Mouse (Mus musculus) midbrain, postnatal 0 days (tissue): Measurements from ENCODE around the gene Gm20388. TPM values are rescaled to one million over a fixed set of nuclear protein-coding genes. Genes with fewer than 3 reads are reported as not detected.

ENCODE experiments used
- ATAC-seq: fragments of 200-750 bp; cut with Nextera tagmentation; 2 replicates; pipeline ENCODE4 v1.8.0; 2017; ENCODE audit warnings: moderate number of reproducible peaks, mild to moderate bottlenecking, moderate TSS enrichment, moderate library complexity; ENCODE audit not compliant: low FRiP score
- DNase-seq: peaks from one replicate; pipeline ENCODE4 v3.0.0-alpha.2; 2015; ENCODE audit warnings: low spot score
- H3K27ac ChIP-seq: fragments of 300-500 bp; sonication (generic); 2 replicates; pipeline ENCODE4 v1.5.1; 2014; ENCODE audit warnings: low read depth, mild to moderate bottlenecking, low read length, mixed read lengths
- H3K27me3 ChIP-seq: fragments of 300-500 bp; sonication (generic); 2 replicates; pipeline ENCODE4 v1.6.1; 2014; ENCODE audit warnings: low read length, control low read depth, mixed read lengths; ENCODE audit not compliant: insufficient read depth
- H3K36me3 ChIP-seq: fragments of 300-500 bp; sonication (generic); 2 replicates; pipeline ENCODE4 v1.6.1; 2014; ENCODE audit warnings: low read length, control low read depth, mixed read lengths; ENCODE audit not compliant: insufficient read depth
- H3K4me1 ChIP-seq: fragments of 300-500 bp; sonication (generic); 2 replicates; pipeline ENCODE4 v1.6.1; 2014; ENCODE audit warnings: mild to moderate bottlenecking, control low read depth, antibody characterized with exemption, low read length, mixed read lengths; ENCODE audit not compliant: insufficient read depth
- H3K4me2 ChIP-seq: fragments of 300-500 bp; sonication (generic); 2 replicates; pipeline ENCODE4 v1.6.1; 2014; ENCODE audit warnings: low read depth, mild to moderate bottlenecking, low read length, mixed read lengths; ENCODE audit not compliant: poor library complexity, severe bottlenecking
- H3K4me3 ChIP-seq: fragments of 300-500 bp; sonication (generic); 2 replicates; pipeline ENCODE4 v1.5.1; 2014; ENCODE audit warnings: low read depth, mild to moderate bottlenecking, low read length, moderate library complexity
- H3K9ac ChIP-seq: fragments of 300-500 bp; sonication (generic); replicated peaks from 2 replicates; pipeline ENCODE4 v1.6.1; 2014; ENCODE audit warnings: mild to moderate bottlenecking, low read length, moderate library complexity, mixed read lengths; ENCODE audit not compliant: poor library complexity, severe bottlenecking
- H3K9me3 ChIP-seq: fragments of 300-500 bp; sonication (generic); 2 replicates; pipeline ENCODE4 v1.6.1; 2016; ENCODE audit warnings: low read length, control low read depth
- CTCF ChIP-seq: IDR thresholded peaks from 2 replicates; pipeline ENCODE4 v1.5.1; 2016; ENCODE audit warnings: antibody characterized with exemption, mild to moderate bottlenecking
- WGBS: fragments of 180-500 bp; shearing (Covaris S2); extraction: QIAGEN DNeasy Blood & Tissue Kit; methylation state at CpG from one replicate; pipeline ENCODE4 v1.1.7; 2014; 5-methylcytosine and 5-hydroxymethylcytosine counted together
- polyA plus RNA-seq: library from polyadenylated mRNA; unstranded; fragments of >200 nt; fragmentation: Nextera tagmentation; extraction: Ambion mirVana; gene quantifications from 2 replicates; pipeline ENCODE4 v1.2.1, GENCODE M21; 2015
- total RNA-seq: library from RNA; depleted of rRNA; stranded (reverse); fragments of >200 nt; gene quantifications from 2 replicates; pipeline ENCODE4 v1.2.3, GENCODE M21; 2014

Gm20388 gene
- total and polyA plus RNA-seq, 2 experiments from 2014 or later, result 74.2 TPM; not detected in 1

GRCm38 (mm10) chr8:122604640-122605039 lies 2694.0 kb downstream of the Gm20388 start:
- DNase-seq, result no peak
- 83% methylated on average over 1 of the region's 1 CpGs for WGBS
- H3K9ac ChIP-seq, result no peak overlapping the region

DNA sequence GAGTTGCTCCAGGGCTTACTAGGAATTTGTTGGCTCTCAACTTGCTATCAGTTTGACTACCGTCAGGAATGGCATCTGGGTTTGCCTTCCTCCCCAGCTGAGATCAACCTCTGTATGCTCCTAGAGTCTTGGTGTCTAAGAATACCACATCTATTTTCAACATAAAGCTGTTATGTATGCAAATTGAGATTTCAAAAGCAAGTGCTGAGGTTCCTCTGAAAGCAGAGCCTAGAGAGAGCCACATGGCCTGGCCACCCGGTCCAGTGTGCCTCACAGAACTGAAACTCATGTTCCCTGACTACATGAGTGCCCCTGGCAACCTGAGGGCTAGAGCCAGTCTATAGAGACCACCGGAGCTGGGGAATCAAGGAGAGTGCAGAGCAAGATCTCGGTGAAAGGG lies 2694.7 kb downstream of the Gm20388 start:
- H3K9ac ChIP-seq, result no peak overlapping the region
- 0 out of 2 replicates have a peak, but pooled peaks cover 13% of the 10 kb centered on the region for H3K36me3 ChIP-seq
- no peak overlapping the region for H3K27ac ChIP-seq
- no peak for ATAC-seq
- no peak overlapping the region for H3K4me3 ChIP-seq
- H3K9me3 ChIP-seq, result no peaks in the 10 kb centered on the region
- DNase-seq, result no peak
- H3K4me1 ChIP-seq, result no peaks in the 10 kb centered on the region
- 81% methylated on average over 4 of the region's 4 CpGs for WGBS
- no peaks in the 10 kb centered on the region for H3K27me3 ChIP-seq
- TF ChIP-seq CTCF, result no peak
- H3K4me2 ChIP-seq, result no peak overlapping the region

More at GRCm38 (mm10) chr8:122604640-122605039, 2694.0 kb downstream of the Gm20388 start:
- Histone ChIP-seq H3K27ac (no peak overlapping the region), H3K4me2 (no peak overlapping the region), H3K27me3 (no peaks in the 10 kb centered on the region), H3K9me3 (no peaks in the 10 kb centered on the region), H3K36me3 (0 out of 2 replicates have a peak, but pooled peaks cover 16% of the 10 kb centered on the region), H3K4me3 (no peak overlapping the region), H3K4me1 (no peaks in the 10 kb centered on the region)
- TF ChIP-seq CTCF, result no peak
- no peak for ATAC-seq

- ATAC-seq (no peak), DNase-seq (no peak)
- H3K4me1 ChIP-seq, result no peaks in the 10 kb centered on the region
- TF ChIP-seq CTCF, result no peak
- no peak overlapping the region for H3K4me2 ChIP-seq
- H3K9me3 ChIP-seq, result no peaks in the 10 kb centered on the region
- H3K9ac ChIP-seq, result no peak overlapping the region
- no peaks in the 10 kb centered on the region for H3K27me3 ChIP-seq
- no peak overlapping the region for H3K4me3 ChIP-seq
- WGBS, result 83% methylated on average over 11 of the region's 12 CpGs
- no peak overlapping the region for H3K27ac ChIP-seq
- 0 out of 2 replicates have a peak, but pooled peaks cover 4% of the 10 kb centered on the region for H3K36me3 ChIP-seq
Measured at GRCm38 (mm10) chr8:122606810-122607209, 2696.2 kb downstream of the Gm20388 start.

DNA sequence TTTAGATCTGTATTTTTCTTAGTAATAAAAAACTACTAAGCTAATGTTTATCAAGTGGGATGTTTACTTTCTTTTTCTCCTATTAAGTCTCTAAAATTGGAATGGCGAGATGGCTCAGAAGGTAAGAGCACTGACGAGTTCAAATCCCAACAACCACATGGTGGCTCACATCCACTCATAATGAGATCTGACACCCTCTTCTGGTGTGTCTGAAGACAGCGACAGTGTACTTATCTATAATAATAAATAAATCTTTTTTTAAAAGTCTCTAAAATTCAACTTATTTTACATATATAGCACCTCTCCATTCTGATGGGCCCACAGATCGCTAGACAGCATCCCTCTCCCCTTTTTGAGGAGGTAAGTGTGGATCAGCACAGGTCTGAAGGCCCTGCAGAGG lies 2699.6 kb downstream of the Gm20388 start:
- Histone ChIP-seq H3K27me3 (no peaks in the 10 kb centered on the region), H3K9me3 (no peaks in the 10 kb centered on the region), H3K4me3 (peak overlapping the region; percentile 75), H3K9ac (no peak overlapping the region; the same call in 1 of the 2 replicates), H3K4me2 (peak overlapping the region; percentile 70), H3K36me3 (peaks cover 8% of the 10 kb centered on the region; the same call in 1 of the 2 replicates), H3K4me1 (peaks cover 6% of the 10 kb centered on the region; the same call in 1 of the 2 replicates), H3K27ac (no peak overlapping the region)
- no peak for ATAC-seq
- no peak for DNase-seq
- WGBS, result 43% methylated on average over 4 of the region's 4 CpGs
- TF ChIP-seq CTCF, result peak; percentile 42

- DNase-seq, result peak; percentile 17
- WGBS, result 1% methylated on average over 20 of the region's 20 CpGs
- ATAC-seq, result peak; percentile 25; the same call in 1 of the 2 replicates
Measured at GRCm38 (mm10) chr8:122610612-122611277, 2700.1 kb downstream of the Gm20388 start.

More at GRCm38 (mm10) chr8:122610612-122611277, 2700.1 kb downstream of the Gm20388 start:
- peaks cover 6% of the 10 kb centered on the region; the same call in 1 of the 2 replicates for H3K4me1 ChIP-seq
- peak overlapping the region; percentile 70 for H3K4me2 ChIP-seq
- peak overlapping the region; percentile 75 for H3K4me3 ChIP-seq
- H3K36me3 ChIP-seq, result peaks cover 8% of the 10 kb centered on the region; the same call in 1 of the 2 replicates
- peak overlapping the region; percentile 68 for H3K27ac ChIP-seq
- H3K27me3 ChIP-seq, result no peaks in the 10 kb centered on the region
- H3K9me3 ChIP-seq, result no peaks in the 10 kb centered on the region
- peak overlapping the region; percentile 63 for H3K9ac ChIP-seq
- no peak for TF ChIP-seq CTCF
